Mouse (Mus musculus) neural tube, embryonic 15.5 days (tissue): ENCODE measurements around the gene Sirt6. TPM values are rescaled to one million over a fixed set of nuclear protein-coding genes. Genes with fewer than 3 reads are reported as not detected.

ENCODE experiments used
- ATAC-seq: fragments of 200-750 bp; cut with Nextera tagmentation; 2 replicates; pipeline ENCODE4 v1.8.0; 2017; ENCODE audit warnings: mild to moderate bottlenecking, moderate TSS enrichment, moderate library complexity; ENCODE audit not compliant: low FRiP score
- H3K27ac ChIP-seq: fragments of 300-500 bp; sonication (generic); replicated peaks from 2 replicates; pipeline ENCODE4 v1.5.1; 2015; ENCODE audit warnings: mild to moderate bottlenecking, inconsistent platforms
- H3K27me3 ChIP-seq: fragments of 300-500 bp; sonication (generic); replicated peaks from 2 replicates; pipeline ENCODE4 v1.6.1; 2015; ENCODE audit warnings: inconsistent platforms
- H3K36me3 ChIP-seq: fragments of 300-500 bp; sonication (generic); 2 replicates; pipeline ENCODE4 v1.6.1; 2015; ENCODE audit warnings: inconsistent platforms
- H3K4me1 ChIP-seq: fragments of 300-500 bp; sonication (generic); 2 replicates; pipeline ENCODE4 v1.6.1; 2015; ENCODE audit warnings: inconsistent platforms
- H3K4me2 ChIP-seq: fragments of 300-500 bp; sonication (generic); 2 replicates; pipeline ENCODE4 v1.6.1; 2015; ENCODE audit warnings: inconsistent platforms, mild to moderate bottlenecking, moderate library complexity
- H3K4me3 ChIP-seq: fragments of 300-500 bp; sonication (generic); replicated peaks from 2 replicates; pipeline ENCODE4 v1.5.1; 2015; ENCODE audit warnings: mild to moderate bottlenecking, inconsistent platforms
- H3K9ac ChIP-seq: fragments of 300-500 bp; sonication (generic); replicated peaks from 2 replicates; pipeline ENCODE4 v1.6.1; 2015; ENCODE audit warnings: mild to moderate bottlenecking, inconsistent platforms
- H3K9me3 ChIP-seq: fragments of 300-500 bp; sonication (generic); replicated peaks from 2 replicates; pipeline ENCODE4 v1.6.1; 2016; ENCODE audit warnings: inconsistent platforms
- WGBS: fragments of 180-500 bp; shearing (Covaris S2); methylation state at CpG from one replicate; pipeline ENCODE4 v1.1.7; 2015; ENCODE audit warnings: mixed read lengths; 5-methylcytosine and 5-hydroxymethylcytosine counted together
- polyA plus RNA-seq: library from polyadenylated mRNA; unstranded; fragments of >200 nt; fragmentation: Nextera tagmentation; extraction: Ambion mirVana; gene quantifications from 2 replicates; pipeline ENCODE4 v1.2.1, GENCODE M21; 2015

The Sirt6 gene
- polyA plus RNA-seq, 1 experiment from 2014 or later, result 51.8 TPM

- no peak overlapping the region for H3K9ac ChIP-seq
- H3K36me3 ChIP-seq, result no peaks in the 10 kb centered on the region
- H3K4me3 ChIP-seq, result no peak overlapping the region
- no peak overlapping the region for H3K27ac ChIP-seq
- no peak for ATAC-seq
- peaks cover 55% of the 10 kb centered on the region for H3K4me1 ChIP-seq
- H3K4me2 ChIP-seq, result no peak overlapping the region
- WGBS, result 51% methylated on average over 10 of the region's 10 CpGs
- H3K27me3 ChIP-seq, result peaks cover 8% of the 10 kb centered on the region; the same call in 1 of the 2 replicates
- H3K9me3 ChIP-seq, result no peaks in the 10 kb centered on the region
These were observed 27.5 kb downstream of the Sirt6 start for GRCm38 (mm10) chr10:81600096-81600495.

GRCm38 (mm10) chr10:81599630-81600029 is 28.0 kb downstream of the Sirt6 start:
- no peaks in the 10 kb centered on the region for H3K9me3 ChIP-seq
- H3K4me3 ChIP-seq, result no peak overlapping the region
- no peak overlapping the region for H3K27ac ChIP-seq
- WGBS, result 77% methylated on average over 5 of the region's 5 CpGs
- H3K9ac ChIP-seq, result no peak overlapping the region
- peaks cover 12% of the 10 kb centered on the region for H3K27me3 ChIP-seq
- H3K4me2 ChIP-seq, result no peak overlapping the region
- ATAC-seq, result no peak
- peaks cover 51% of the 10 kb centered on the region for H3K4me1 ChIP-seq
- no peaks in the 10 kb centered on the region for H3K36me3 ChIP-seq

DNA sequence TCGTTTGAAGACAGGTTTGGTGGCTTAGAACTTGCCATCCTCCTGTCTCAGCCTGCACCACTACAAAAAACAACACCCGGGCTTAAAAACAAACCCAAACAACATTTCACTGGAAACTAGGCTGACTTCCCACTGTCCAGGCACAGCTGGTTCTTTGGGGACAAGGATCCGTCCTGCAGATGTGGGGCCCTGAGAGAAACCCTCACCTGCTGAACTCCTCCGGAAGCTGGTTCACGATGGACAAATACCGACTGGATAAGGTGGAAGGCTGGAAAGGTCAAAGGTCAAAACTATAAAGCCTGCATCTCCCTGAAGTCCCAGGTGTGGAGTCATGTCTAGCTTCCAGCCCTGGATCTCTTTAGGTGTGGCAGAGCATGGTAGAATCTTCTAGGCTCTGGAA is 28.7 kb downstream of the Sirt6 start:
- peaks cover 20% of the 10 kb centered on the region for H3K27me3 ChIP-seq
- H3K4me3 ChIP-seq, result no peak overlapping the region
- no peak overlapping the region for H3K4me2 ChIP-seq
- ATAC-seq, result no peak
- no peaks in the 10 kb centered on the region for H3K36me3 ChIP-seq
- 49% methylated on average over 6 of the region's 6 CpGs for WGBS
- H3K4me1 ChIP-seq, result peaks cover 47% of the 10 kb centered on the region
- H3K9me3 ChIP-seq, result no peaks in the 10 kb centered on the region
- H3K27ac ChIP-seq, result no peak overlapping the region
- H3K9ac ChIP-seq, result no peak overlapping the region

GRCm38 (mm10) chr10:81598342-81598741 is 29.3 kb downstream of the Sirt6 start:
- H3K27ac ChIP-seq, result no peak overlapping the region
- WGBS, result 27% methylated on average over 3 of the region's 3 CpGs
- H3K4me2 ChIP-seq, result no peak overlapping the region
- no peak for ATAC-seq
- H3K4me3 ChIP-seq, result no peak overlapping the region
- no peak overlapping the region for H3K9ac ChIP-seq
- H3K27me3 ChIP-seq, result peaks cover 24% of the 10 kb centered on the region
- no peaks in the 10 kb centered on the region for H3K9me3 ChIP-seq
- H3K36me3 ChIP-seq, result no peaks in the 10 kb centered on the region
- peaks cover 47% of the 10 kb centered on the region for H3K4me1 ChIP-seq

- H3K9ac ChIP-seq, result no peak overlapping the region
- peak overlapping the region; percentile 49 for H3K4me2 ChIP-seq
- H3K36me3 ChIP-seq, result no peaks in the 10 kb centered on the region
- H3K9me3 ChIP-seq, result no peaks in the 10 kb centered on the region
- ATAC-seq, result peak; percentile 14; the same call in 1 of the 2 replicates
- peaks cover 34% of the 10 kb centered on the region for H3K27me3 ChIP-seq
- 0 out of 2 replicates have a peak overlapping the region, but pooled peaks have one; percentile 2 for H3K4me3 ChIP-seq
- H3K27ac ChIP-seq, result peak overlapping the region; percentile 10; the same call in 1 of the 2 replicates
- WGBS, result 5% methylated on average over 10 of the region's 12 CpGs
- peaks cover 44% of the 10 kb centered on the region for H3K4me1 ChIP-seq
These were observed 30.3 kb downstream of the Sirt6 start for GRCm38 (mm10) chr10:81597137-81597950.

- Histone ChIP-seq H3K4me1 (peaks cover 43% of the 10 kb centered on the region), H3K27ac (0 out of 2 replicates have a peak overlapping the region, but pooled peaks have one; percentile 35), H3K27me3 (peaks cover 41% of the 10 kb centered on the region), H3K4me2 (peak overlapping the region; percentile 49), H3K9ac (no peak overlapping the region), H3K36me3 (no peaks in the 10 kb centered on the region), H3K9me3 (no peaks in the 10 kb centered on the region), H3K4me3 (no peak overlapping the region)
- no peak for ATAC-seq
- 6% methylated on average over 10 of the region's 10 CpGs for WGBS
These were observed 31.0 kb downstream of the Sirt6 start for GRCm38 (mm10) chr10:81596611-81597010.

GRCm38 (mm10) chr10:81595599-81595998 is 32.0 kb downstream of the Sirt6 start:
- Histone ChIP-seq H3K27ac (no peak overlapping the region), H3K9me3 (no peaks in the 10 kb centered on the region), H3K9ac (no peak overlapping the region), H3K4me3 (no peak overlapping the region), H3K27me3 (peaks cover 46% of the 10 kb centered on the region), H3K4me1 (peaks cover 32% of the 10 kb centered on the region), H3K36me3 (no peaks in the 10 kb centered on the region), H3K4me2 (0 out of 2 replicates have a peak overlapping the region, but pooled peaks have one; percentile 49)
- ATAC-seq, result no peak
- 37% methylated on average over 5 of the region's 5 CpGs for WGBS

DNA sequence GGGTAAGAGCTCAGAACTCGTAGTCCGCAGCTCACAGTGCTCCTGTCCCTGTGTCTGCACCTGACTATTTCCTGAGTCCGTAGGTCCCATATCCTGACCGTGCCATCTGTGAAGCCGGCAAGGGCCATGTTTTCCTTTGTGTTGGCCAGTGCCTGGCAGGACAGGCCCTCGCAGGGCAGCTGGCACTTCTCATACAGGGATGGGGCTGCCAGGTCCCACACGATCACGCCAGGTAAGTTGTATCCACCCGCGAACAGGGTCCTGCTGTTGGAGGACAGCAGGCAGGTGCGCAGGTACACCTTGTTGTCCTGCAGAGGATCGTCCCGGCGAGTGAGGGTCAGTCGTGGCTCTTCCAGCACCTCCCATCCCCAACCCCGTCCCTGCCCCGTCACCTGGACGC is 33.7 kb downstream of the Sirt6 start:
- H3K9ac ChIP-seq, result no peak overlapping the region
- WGBS, result 79% methylated on average over 18 of the region's 18 CpGs
- no peak overlapping the region for H3K27ac ChIP-seq
- no peaks in the 10 kb centered on the region for H3K9me3 ChIP-seq
- peaks cover 28% of the 10 kb centered on the region for H3K4me1 ChIP-seq
- H3K4me3 ChIP-seq, result no peak overlapping the region
- peaks cover 3% of the 10 kb centered on the region; the same call in 1 of the 2 replicates for H3K36me3 ChIP-seq
- H3K27me3 ChIP-seq, result peaks cover 61% of the 10 kb centered on the region
- ATAC-seq, result no peak
- no peak overlapping the region for H3K4me2 ChIP-seq

GRCm38 (mm10) chr10:81593223-81593622 is 34.4 kb downstream of the Sirt6 start:
- peaks cover 66% of the 10 kb centered on the region for H3K27me3 ChIP-seq
- no peaks in the 10 kb centered on the region for H3K9me3 ChIP-seq
- peaks cover 28% of the 10 kb centered on the region for H3K4me1 ChIP-seq
- peaks cover 10% of the 10 kb centered on the region; the same call in 1 of the 2 replicates for H3K36me3 ChIP-seq
- no peak overlapping the region for H3K27ac ChIP-seq
- no peak overlapping the region for H3K9ac ChIP-seq
- 74% methylated on average over 4 of the region's 4 CpGs for WGBS
- no peak for ATAC-seq
- H3K4me2 ChIP-seq, result no peak overlapping the region
- H3K4me3 ChIP-seq, result no peak overlapping the region

- H3K27me3 ChIP-seq, result peaks cover 69% of the 10 kb centered on the region
- H3K27ac ChIP-seq, result no peak overlapping the region
- WGBS, result 84% methylated on average over 7 of the region's 7 CpGs
- peaks cover 16% of the 10 kb centered on the region for H3K36me3 ChIP-seq
- peaks cover 24% of the 10 kb centered on the region for H3K4me1 ChIP-seq
- no peak overlapping the region for H3K4me2 ChIP-seq
- no peaks in the 10 kb centered on the region for H3K9me3 ChIP-seq
- H3K4me3 ChIP-seq, result no peak overlapping the region
- ATAC-seq, result no peak
- H3K9ac ChIP-seq, result no peak overlapping the region
These were observed 35.0 kb downstream of the Sirt6 start for GRCm38 (mm10) chr10:81592631-81593030.

DNA sequence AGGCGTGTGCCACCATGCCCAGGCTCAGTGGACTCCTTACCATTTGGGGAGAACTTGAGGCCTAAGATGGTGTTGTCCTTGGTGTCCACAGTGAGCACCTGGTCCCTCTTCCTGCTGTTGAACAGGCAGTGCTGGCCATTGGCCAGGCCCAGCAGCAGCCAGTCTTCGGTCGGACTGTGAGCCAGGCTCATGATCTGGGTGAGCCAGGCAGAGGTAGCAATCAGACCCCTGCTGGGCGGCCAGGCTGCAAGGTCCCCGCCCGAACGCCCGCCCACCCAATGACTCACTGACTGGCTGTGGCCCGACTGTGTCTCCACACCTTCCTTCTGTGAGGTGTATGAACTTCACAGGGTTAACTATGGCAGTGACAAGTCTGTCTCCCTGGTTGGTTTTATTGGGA is 35.8 kb downstream of the Sirt6 start:
- peaks cover 76% of the 10 kb centered on the region for H3K27me3 ChIP-seq

DNA sequence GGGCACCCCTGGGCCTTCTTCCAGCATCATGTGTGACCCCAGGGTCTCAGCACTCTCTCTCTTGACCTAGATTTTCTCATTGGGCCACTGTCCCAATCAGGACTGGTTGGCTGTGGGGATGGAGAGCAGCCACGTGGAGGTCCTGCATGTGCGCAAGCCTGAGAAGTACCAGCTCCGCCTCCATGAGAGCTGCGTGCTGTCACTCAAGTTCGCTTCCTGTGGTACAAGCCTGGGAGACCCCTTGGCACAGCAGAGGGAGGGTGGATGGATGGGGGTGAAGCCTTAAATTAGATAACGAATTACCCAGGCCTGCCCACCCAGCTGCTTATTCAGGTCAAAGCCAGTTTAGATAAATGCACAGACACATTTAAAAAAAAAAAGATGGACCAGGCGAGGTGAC is 38.9 kb downstream of the Sirt6 start:
- Histone ChIP-seq H3K27ac (no peak overlapping the region), H3K4me3 (no peak overlapping the region), H3K36me3 (peaks cover 17% of the 10 kb centered on the region), H3K4me1 (no peaks in the 10 kb centered on the region), H3K4me2 (no peak overlapping the region), H3K27me3 (peaks cover 75% of the 10 kb centered on the region), H3K9me3 (no peaks in the 10 kb centered on the region), H3K9ac (no peak overlapping the region)
- ATAC-seq, result no peak
- WGBS, result 79% methylated on average over 7 of the region's 7 CpGs

More for the DNA sequence above, 35.8 kb downstream of the Sirt6 start:
- Histone ChIP-seq H3K27ac (no peak overlapping the region), H3K9me3 (no peaks in the 10 kb centered on the region), H3K4me1 (peaks cover 16% of the 10 kb centered on the region), H3K36me3 (peaks cover 17% of the 10 kb centered on the region), H3K9ac (no peak overlapping the region), H3K4me3 (no peak overlapping the region), H3K4me2 (no peak overlapping the region)
- ATAC-seq, result no peak
- 59% methylated on average over 9 of the region's 9 CpGs for WGBS
